Comparison of ENCODE assay signal across 8 mouse cellular contexts in genomic region chr8:94985023-94985422, GRCm38 (mm10). TPM values are rescaled to one million over a fixed set of nuclear protein-coding genes. Genes with fewer than 3 reads are reported as not detected.
A peak's percentile ranks its signal among the peaks of the same experiment; 100 is the strongest.
DNase-seq lines count a peak whose midpoint lies in the region; ATAC-seq and TF ChIP-seq lines count a peak whose summit lies in the region.

No protein-coding gene starts in this region.

- H3K36me3 ChIP-seq in heart, embryonic 12.5 days: no peaks in the 10 kb centered on the region
- no peaks in the 10 kb centered on the region for H3K36me3 ChIP-seq in hindbrain, postnatal 0 days (ENCODE audit: insufficient read depth, low read length)

- H3K4me1 ChIP-seq in heart, embryonic 12.5 days (replicated peaks): peaks cover 49% of the 10 kb centered on the region
- H3K4me1 ChIP-seq in hindbrain, postnatal 0 days (ENCODE audit: insufficient read depth, low read length): peaks cover 41% of the 10 kb centered on the region

- H3K4me3 ChIP-seq in heart, embryonic 12.5 days: peak overlapping the region; percentile 13; the same call in 1 of the 2 replicates
- no peak overlapping the region for H3K4me3 ChIP-seq in hindbrain, postnatal 0 days (ENCODE audit: low read length)

- no peak overlapping the region for H3K9ac ChIP-seq in heart, embryonic 12.5 days
- H3K9ac ChIP-seq in hindbrain, postnatal 0 days (replicated peaks; ENCODE audit: low read length): 0 out of 2 replicates have a peak overlapping the region, but pooled peaks have one; percentile 26

- no peak for DNase-seq in heart, adult 8-10 months (ENCODE audit: low spot score)
- peak; percentile 62 for DNase-seq in c-Kit-positive CD71-positive TER-119-negative erythroid progenitor cells, embryonic 14.5 days (ENCODE audit: low read depth)
- no peak for DNase-seq in hindbrain, postnatal 0 days (ENCODE audit: low spot score)
- DNase-seq in embryo, embryonic 10.5 days (ENCODE audit: low spot score): no peak
- no peak for DNase-seq in left cerebral cortex, adult 11 months (ENCODE audit: low spot score)
- DNase-seq in MN1 (ENCODE audit: low spot score): no peak

- 70% methylated on average over 6 of the region's 6 CpGs for WGBS in heart, embryonic 12.5 days
- 77% methylated on average over 6 of the region's 6 CpGs for WGBS in hindbrain, postnatal 0 days

- peak overlapping the region; percentile 43 for H3K4me2 ChIP-seq in heart, embryonic 12.5 days
- peak overlapping the region; percentile 46 for H3K4me2 ChIP-seq in hindbrain, postnatal 0 days (ENCODE audit: low read depth, low read length)

- no peak for TF ChIP-seq CTCF in hindbrain, postnatal 0 days (IDR thresholded peaks at IDR 0.05; ENCODE audit: low read depth)

- ATAC-seq in heart, embryonic 12.5 days (ENCODE audit: insufficient number of reproducible peaks, low FRiP score): peak; percentile 46; the same call in 1 of the 2 replicates
- ATAC-seq in hindbrain, postnatal 0 days: no peak
- peak; percentile 26; the same call in 1 of the 2 replicates for ATAC-seq in neutrophil, adult 5-6 weeks (ENCODE audit: extremely low read depth, insufficient number of reproducible peaks, low FRiP score, poor library complexity, severe bottlenecking)

- H3K9me3 ChIP-seq in heart, embryonic 12.5 days (replicated peaks): no peaks in the 10 kb centered on the region
- H3K9me3 ChIP-seq in hindbrain, postnatal 0 days (ENCODE audit: low read length): no peaks in the 10 kb centered on the region

- H3K27ac ChIP-seq in heart, embryonic 12.5 days (ENCODE audit: poor library complexity, severe bottlenecking): no peak overlapping the region
- H3K27ac ChIP-seq in hindbrain, postnatal 0 days: peak overlapping the region; percentile 80; the same call in 1 of the 2 replicates

- H3K27me3 ChIP-seq in heart, embryonic 12.5 days (replicated peaks): 0 out of 2 replicates have a peak, but pooled peaks cover 4% of the 10 kb centered on the region
- H3K27me3 ChIP-seq in hindbrain, postnatal 0 days (ENCODE audit: insufficient read depth, low read length): no peaks in the 10 kb centered on the region

RNA-seq across cellular contexts. Expression of gene Adgrg1, which starts 10.5 kb away (rescaled TPM):
- 4.9 and 6.0 TPM in 2 replicates for polyA plus RNA-seq in heart, embryonic 12.5 days (2016; fragmentation: Nextera tagmentation; extraction: Ambion mirVana)
- total RNA-seq in heart, adult 8-10 months (2022): 10 to 100 TPM; 41.3 to 63.6 (median 51.8) TPM
- 236 and 284 TPM in 2 replicates for total RNA-seq in hindbrain, postnatal 0 days (2014; rRNA removed)
- polyA plus RNA-seq in hindbrain, postnatal 0 days (2015; fragmentation: Nextera tagmentation; extraction: Ambion mirVana): 105 TPM in 2 replicates
- total RNA-seq in neutrophil, adult 5-6 weeks (2017): 2.2 and 2.3 TPM in 2 replicates

RNA-seq across cellular contexts. Expression of gene Adgrg3, which starts 32.5 kb away (rescaled TPM):
- 2.7 and 3.1 TPM in 2 replicates for polyA plus RNA-seq in heart, embryonic 12.5 days (2016; fragmentation: Nextera tagmentation; extraction: Ambion mirVana)
- total RNA-seq in heart, adult 8-10 months (2022): 1 to 10 TPM in 3 of 4 experiments, under 1 TPM in 1; 0.75 to 1.3 (median 1.2) TPM
- 1.3 TPM in 2 replicates for total RNA-seq in hindbrain, postnatal 0 days (2014; rRNA removed)
- polyA plus RNA-seq in hindbrain, postnatal 0 days (2015; fragmentation: Nextera tagmentation; extraction: Ambion mirVana): 0.52 and 0.54 TPM in 2 replicates
- total RNA-seq in neutrophil, adult 5-6 weeks (2017): 21.5 and 23.4 TPM in 2 replicates

Comparison
In these comparisons a context has a peak if more than half of its experiments do, and no peak if none do; other contexts are left out.
1. RNA of gene Adgrg1, which starts 10.5 kb away (total RNA-seq): 236 to 284 TPM in hindbrain, postnatal 0 days and 41.3 to 63.6 TPM in heart, adult 8-10 months; 2.2 to 2.3 TPM in neutrophil, adult 5-6 weeks; every median in the first group is over 10 times any median in the second.